Comparison of ENCODE assay signal across 14 mouse cellular contexts in genomic region chr9:78965226-78965950, GRCm38 (mm10).
DNase-seq lines count a peak whose midpoint lies in the region; ATAC-seq and TF ChIP-seq lines count a peak whose summit lies in the region.
"Had no signal": no experiment of that assay in that cellular context is flagged by ENCODE, and none has a peak within 500 bp of the region (broad histone marks: within the 10 kb centered on the region; RNA-seq: fewer than 3 reads in every experiment).

No protein-coding gene starts in this region.

- H3K9me3 ChIP-seq in embryonic facial prominence, embryonic 12.5 days = no peaks in the 10 kb centered on the region
- no peaks in the 10 kb centered on the region for H3K9me3 ChIP-seq in heart, embryonic 12.5 days (replicated peaks)
- H3K9me3 ChIP-seq: stomach, embryonic 15.5 days had no signal

- no peak overlapping the region for H3K4me3 ChIP-seq in layer of hippocampus, adult 2 months
- H3K4me3 ChIP-seq in embryonic facial prominence, embryonic 12.5 days = no peak overlapping the region
- no peak overlapping the region for H3K4me3 ChIP-seq in heart, embryonic 12.5 days
- H3K4me3 ChIP-seq: erythroblast, embryonic 14.5 days; heart, adult 2 months; stomach, embryonic 15.5 days had no signal

- no peak overlapping the region for H3K9ac ChIP-seq in embryonic facial prominence, embryonic 12.5 days
- no peak overlapping the region for H3K9ac ChIP-seq in heart, embryonic 12.5 days
- H3K9ac ChIP-seq: stomach, embryonic 15.5 days had no signal

- no peak for DNase-seq in layer of hippocampus, adult 2 months (ENCODE audit: low spot score in 2 of 2)
- DNase-seq in layer of hippocampus, postnatal 36 days = no peak
- peak; percentile 40 for DNase-seq in cerebellum, adult 9-11 months
- DNase-seq in mesoderm, embryonic 11.5 days (ENCODE audit: low read depth, low spot score) = peak; percentile 23
- no peak for DNase-seq in thymus, postnatal 4 days
- DNase-seq: heart, adult 2 months; heart, postnatal 36 days; kidney, adult 2 months had no signal

- no peaks in the 10 kb centered on the region for H3K36me3 ChIP-seq in embryonic facial prominence, embryonic 12.5 days
- H3K36me3 ChIP-seq in heart, embryonic 12.5 days = no peaks in the 10 kb centered on the region
- H3K36me3 ChIP-seq: stomach, embryonic 15.5 days had no signal

- no peak for ATAC-seq in embryonic facial prominence, embryonic 12.5 days (ENCODE audit: insufficient number of reproducible peaks, insufficient read depth, low FRiP score, low TSS enrichment)
- no peak for ATAC-seq in heart, embryonic 12.5 days (ENCODE audit: insufficient number of reproducible peaks, low FRiP score)
- ATAC-seq: lung, postnatal 0 days had no signal

- no peak overlapping the region for H3K27ac ChIP-seq in layer of hippocampus, adult 2 months
- peak overlapping the region; percentile 74; the same call in 1 of the 2 replicates for H3K27ac ChIP-seq in embryonic facial prominence, embryonic 12.5 days
- H3K27ac ChIP-seq in heart, embryonic 12.5 days (ENCODE audit: poor library complexity, severe bottlenecking) = no peak overlapping the region
- H3K27ac ChIP-seq: heart, adult 2 months; stomach, embryonic 15.5 days had no signal

- H3K4me1 ChIP-seq in embryonic facial prominence, embryonic 12.5 days = no peaks in the 10 kb centered on the region
- no peaks in the 10 kb centered on the region for H3K4me1 ChIP-seq in heart, embryonic 12.5 days (replicated peaks)

- WGBS in embryonic facial prominence, embryonic 12.5 days = 63% methylated on average over 14 of the region's 14 CpGs
- WGBS in heart, embryonic 12.5 days = 71% methylated on average over 14 of the region's 14 CpGs

- no peaks in the 10 kb centered on the region for H3K27me3 ChIP-seq in embryonic facial prominence, embryonic 12.5 days
- H3K27me3 ChIP-seq in heart, embryonic 12.5 days (replicated peaks) = no peaks in the 10 kb centered on the region
- H3K27me3 ChIP-seq: stomach, embryonic 15.5 days had no signal

- H3K4me2 ChIP-seq in embryonic facial prominence, embryonic 12.5 days (replicated peaks) = no peak overlapping the region
- H3K4me2 ChIP-seq in heart, embryonic 12.5 days = no peak overlapping the region
- H3K4me2 ChIP-seq: midbrain, embryonic 11.5 days; stomach, embryonic 15.5 days had no signal

- TF ChIP-seq CTCF in layer of hippocampus, adult 2 months (conservative IDR thresholded peaks at IDR 0.05) = peak; percentile 33

Comparison
In these comparisons a context has a peak if more than half of its experiments do, and no peak if none do; other contexts are left out.
1. DNase-seq: peak in cerebellum, adult 9-11 months (single experiment) and mesoderm, embryonic 11.5 days (single experiment); none in layer of hippocampus, adult 2 months (0 of 2), layer of hippocampus, postnatal 36 days (0 of 2) and thymus, postnatal 4 days (single experiment).